Mouse (Mus musculus) forebrain, embryonic 10.5 days (tissue): ENCODE results near the gene Ptma. TPM values are rescaled to one million over a fixed set of nuclear protein-coding genes. Genes with fewer than 3 reads are reported as not detected.

ENCODE experiments used
- DNase-seq: peaks from one replicate; pipeline ENCODE4 v3.0.0-alpha.2; 2017; ENCODE audit warnings: low spot score; ENCODE audit errors: extremely low spot score
- H3K27ac ChIP-seq: fragments of 300-500 bp; sonication (generic); 2 replicates; pipeline ENCODE4 v1.5.1; 2016; ENCODE audit warnings: mild to moderate bottlenecking
- H3K27me3 ChIP-seq: fragments of 300-500 bp; sonication (generic); 2 replicates; pipeline ENCODE4 v1.6.1; 2016; ENCODE audit warnings: mild to moderate bottlenecking; ENCODE audit not compliant: poor library complexity, severe bottlenecking
- H3K36me3 ChIP-seq: fragments of 300-500 bp; sonication (generic); replicated peaks from 2 replicates; pipeline ENCODE4 v1.6.1; 2016; ENCODE audit warnings: mild to moderate bottlenecking, moderate library complexity
- H3K4me1 ChIP-seq: fragments of 300-500 bp; sonication (generic); 2 replicates; pipeline ENCODE4 v1.6.1; 2016
- H3K4me3 ChIP-seq: fragments of 300-500 bp; sonication (generic); 2 replicates; pipeline ENCODE4 v1.5.1; 2016; ENCODE audit warnings: mild to moderate bottlenecking, moderate library complexity
- H3K9me3 ChIP-seq: fragments of 300-500 bp; sonication (generic); 2 replicates; pipeline ENCODE4 v1.6.1; 2016; ENCODE audit warnings: mild to moderate bottlenecking, moderate library complexity
- WGBS: fragments of 180-500 bp; shearing (Covaris S2); methylation state at CpG from one replicate; pipeline ENCODE4 v1.1.7; 2016; 5-methylcytosine and 5-hydroxymethylcytosine counted together
- polyA plus RNA-seq: library from polyadenylated mRNA; unstranded; fragments of >200 nt; fragmentation: Nextera tagmentation; extraction: Ambion mirVana; gene quantifications from 2 replicates; pipeline ENCODE4 v1.2.1, GENCODE M21; 2016

Gene Ptma
- polyA plus RNA-seq, 1 experiment from 2014 or later, result 2,941 TPM

DNA sequence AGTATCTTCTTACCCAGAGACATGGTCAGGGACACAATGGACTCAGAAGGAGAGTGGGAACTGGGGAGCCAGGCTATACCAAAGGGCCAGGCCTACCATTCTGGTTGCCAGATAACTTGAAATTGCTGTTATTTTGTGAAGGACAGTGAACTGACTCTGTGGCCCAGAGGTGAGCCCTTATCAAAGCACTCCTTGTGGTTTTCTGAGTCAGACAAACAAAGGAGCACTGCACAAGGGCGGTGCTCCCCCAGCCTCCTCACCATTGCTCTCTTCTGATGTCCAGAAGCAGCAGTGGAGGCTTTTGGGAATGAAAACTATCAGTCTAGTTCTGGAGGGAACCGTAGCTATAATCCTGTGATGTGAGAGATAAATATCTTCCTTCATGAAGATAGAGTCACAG lies 16.1 kb downstream of the Ptma start:
- DNase-seq, result no peak
- Histone ChIP-seq H3K36me3 (peaks cover 66% of the 10 kb centered on the region), H3K4me3 (no peak overlapping the region), H3K9me3 (no peaks in the 10 kb centered on the region), H3K27me3 (no peaks in the 10 kb centered on the region), H3K4me1 (no peaks in the 10 kb centered on the region; the same call in 1 of the 2 replicates), H3K27ac (no peak overlapping the region)
- 86% methylated on average over 2 of the region's 2 CpGs for WGBS

DNA sequence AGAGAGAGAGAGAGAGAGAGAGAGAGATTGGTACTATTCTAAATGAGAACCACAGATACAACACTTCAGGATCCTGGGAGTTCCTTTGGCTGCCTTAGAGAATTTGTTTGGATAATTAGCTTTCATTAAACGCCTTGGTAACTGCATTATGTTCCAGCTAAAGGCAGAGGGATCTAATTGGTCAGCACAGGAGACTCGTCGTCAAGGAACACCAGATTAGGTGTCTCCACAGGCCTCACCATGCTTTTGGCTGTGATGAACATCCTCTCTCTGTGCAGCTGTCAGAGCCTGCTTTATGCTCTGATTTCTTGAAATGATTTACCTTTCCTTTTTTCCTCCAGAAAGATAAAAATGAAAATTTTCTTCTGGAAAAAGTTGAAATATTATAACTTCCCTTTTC lies 20.3 kb downstream of the Ptma start:
- H3K27ac ChIP-seq, result no peak overlapping the region
- no peak overlapping the region for H3K4me3 ChIP-seq
- peaks cover 67% of the 10 kb centered on the region for H3K36me3 ChIP-seq
- no peaks in the 10 kb centered on the region for H3K9me3 ChIP-seq
- no peak for DNase-seq
- 43% methylated on average over 3 of the region's 3 CpGs for WGBS
- no peaks in the 10 kb centered on the region for H3K27me3 ChIP-seq
- H3K4me1 ChIP-seq, result peaks cover 4% of the 10 kb centered on the region

DNA sequence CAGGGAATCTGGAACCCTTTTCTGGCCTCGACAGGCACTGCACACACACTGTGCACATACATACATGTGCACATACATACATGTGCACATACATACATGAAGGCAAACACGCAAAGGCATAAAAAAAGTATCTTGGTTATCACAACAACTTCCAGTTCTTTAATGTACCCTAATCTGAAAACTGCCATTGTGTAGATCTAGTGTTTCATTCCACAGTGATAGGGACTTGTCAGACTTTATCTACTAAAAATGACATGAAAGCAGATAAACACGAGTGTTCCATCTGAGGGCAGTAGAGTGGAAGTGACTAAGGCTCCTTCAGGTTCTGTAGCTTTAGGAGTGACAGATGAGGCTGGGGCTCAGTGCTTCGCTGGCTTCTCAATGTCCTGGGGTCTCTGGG lies 24.8 kb downstream of the Ptma start:
- Histone ChIP-seq H3K36me3 (peaks cover 33% of the 10 kb centered on the region), H3K27me3 (no peaks in the 10 kb centered on the region), H3K9me3 (no peaks in the 10 kb centered on the region), H3K27ac (no peak overlapping the region), H3K4me3 (no peak overlapping the region), H3K4me1 (peaks cover 10% of the 10 kb centered on the region)
- DNase-seq, result no peak
- WGBS, result 75% methylated on average over 4 of the region's 4 CpGs

DNA sequence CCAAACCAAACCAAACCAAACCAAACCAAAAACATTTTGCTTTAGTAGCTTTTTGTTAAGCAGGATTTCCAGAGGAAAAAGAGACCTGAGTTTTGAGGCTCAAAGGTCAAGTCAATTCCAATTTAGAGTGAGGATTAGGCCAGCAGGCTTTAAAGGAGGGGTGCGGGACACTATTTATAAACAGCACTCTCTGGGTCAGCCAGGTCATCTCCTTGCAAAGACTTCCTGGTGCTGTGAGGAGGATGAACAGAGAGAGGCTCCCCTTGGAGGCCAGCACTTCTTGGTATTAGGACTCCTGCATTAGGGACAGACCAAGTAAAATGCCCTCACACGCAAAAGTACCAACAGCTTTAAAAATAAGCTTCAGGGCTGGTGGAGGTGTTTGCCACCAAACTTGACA lies 25.4 kb downstream of the Ptma start:
- no peak overlapping the region for H3K27ac ChIP-seq
- DNase-seq, result no peak
- 34% methylated on average over 2 of the region's 2 CpGs for WGBS
- H3K4me3 ChIP-seq, result no peak overlapping the region
- H3K27me3 ChIP-seq, result no peaks in the 10 kb centered on the region
- H3K9me3 ChIP-seq, result no peaks in the 10 kb centered on the region
- peaks cover 32% of the 10 kb centered on the region for H3K36me3 ChIP-seq
- H3K4me1 ChIP-seq, result peaks cover 10% of the 10 kb centered on the region

DNA sequence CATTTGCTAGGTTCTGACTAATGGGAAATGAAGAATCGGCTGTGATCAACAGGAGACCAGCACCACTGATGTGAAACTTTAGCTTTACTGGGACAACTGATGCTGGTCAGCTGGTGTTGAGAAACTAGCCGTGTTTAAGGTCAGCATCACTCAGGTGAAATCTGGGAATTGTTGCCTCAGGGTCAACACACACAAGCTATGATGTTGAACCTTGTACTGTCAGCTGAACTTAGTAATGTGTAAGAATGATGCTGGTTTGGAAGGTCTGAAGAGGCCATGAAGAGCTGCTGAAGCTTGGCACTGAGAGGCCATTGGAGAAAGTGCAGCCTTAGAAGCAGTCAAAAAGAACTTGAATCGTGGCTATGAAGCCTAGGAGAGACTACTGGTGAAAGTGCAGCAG lies 29.1 kb downstream of the Ptma start:
- no peaks in the 10 kb centered on the region for H3K27me3 ChIP-seq
- 92% methylated on average over 3 of the region's 3 CpGs for WGBS
- H3K9me3 ChIP-seq, result no peaks in the 10 kb centered on the region
- peaks cover 32% of the 10 kb centered on the region for H3K36me3 ChIP-seq
- DNase-seq, result no peak
- no peak overlapping the region for H3K27ac ChIP-seq
- H3K4me1 ChIP-seq, result peaks cover 10% of the 10 kb centered on the region
- H3K4me3 ChIP-seq, result no peak overlapping the region

DNA sequence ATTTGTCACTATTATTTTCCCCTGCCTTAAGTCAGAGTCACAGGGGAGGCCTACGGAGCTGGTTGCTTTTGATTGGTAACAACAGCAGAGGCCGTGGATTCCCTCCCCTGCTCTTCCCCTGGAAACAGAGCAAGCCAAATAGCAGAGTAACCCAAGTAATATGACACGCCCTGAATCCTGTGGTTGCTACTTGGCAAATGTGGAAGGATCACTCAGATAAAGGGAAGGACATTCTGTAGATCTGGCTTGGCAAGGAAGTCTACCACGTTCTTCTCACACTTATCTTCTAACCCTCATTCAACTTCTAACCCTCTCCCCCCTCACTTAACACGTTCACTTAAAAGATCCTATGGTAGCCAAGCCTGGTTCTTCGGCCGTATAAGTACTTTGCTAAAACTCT lies 31.3 kb downstream of the Ptma start:
- H3K4me1 ChIP-seq, result no peaks in the 10 kb centered on the region
- no peak overlapping the region for H3K27ac ChIP-seq
- H3K9me3 ChIP-seq, result no peaks in the 10 kb centered on the region
- no peaks in the 10 kb centered on the region for H3K27me3 ChIP-seq
- peaks cover 51% of the 10 kb centered on the region for H3K36me3 ChIP-seq
- no peak for DNase-seq
- H3K4me3 ChIP-seq, result no peak overlapping the region
- WGBS, result 82% methylated on average over 7 of the region's 7 CpGs

GRCm38 (mm10) chr1:86559232-86559631 lies 32.7 kb downstream of the Ptma start:
- no peak for DNase-seq
- Histone ChIP-seq H3K27me3 (no peaks in the 10 kb centered on the region), H3K27ac (no peak overlapping the region), H3K4me3 (no peak overlapping the region), H3K9me3 (no peaks in the 10 kb centered on the region), H3K4me1 (no peaks in the 10 kb centered on the region), H3K36me3 (peaks cover 64% of the 10 kb centered on the region)
- 89% methylated on average over 3 of the region's 3 CpGs for WGBS

DNA sequence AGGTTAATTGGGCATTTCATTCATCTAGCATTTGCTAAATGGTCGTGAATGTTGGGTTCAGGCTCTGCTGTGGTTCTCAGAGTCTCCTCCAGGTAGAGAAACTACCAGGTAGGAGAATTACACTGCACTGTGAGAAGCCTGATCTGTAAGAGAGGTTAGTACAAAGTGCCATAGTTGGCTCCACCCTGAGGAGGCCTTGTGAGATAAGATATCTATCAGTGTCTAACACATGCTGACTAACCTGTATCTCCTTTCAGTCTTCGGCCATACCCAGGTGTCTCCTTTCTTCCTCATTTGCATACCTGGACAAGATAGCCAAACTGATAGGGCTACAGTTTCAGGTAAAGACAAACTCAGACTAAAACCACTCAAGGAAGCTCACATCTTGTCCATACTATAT lies 36.1 kb downstream of the Ptma start:
- H3K4me1 ChIP-seq, result no peaks in the 10 kb centered on the region
- no peaks in the 10 kb centered on the region for H3K9me3 ChIP-seq
- no peak overlapping the region for H3K4me3 ChIP-seq
- WGBS, result 85% methylated on average over 2 of the region's 2 CpGs
- no peak for DNase-seq
- no peaks in the 10 kb centered on the region for H3K27me3 ChIP-seq
- no peak overlapping the region for H3K27ac ChIP-seq
- H3K36me3 ChIP-seq, result peaks cover 43% of the 10 kb centered on the region

GRCm38 (mm10) chr1:86568409-86568808 lies 41.9 kb downstream of the Ptma start:
- Histone ChIP-seq H3K36me3 (peaks cover 20% of the 10 kb centered on the region), H3K4me3 (no peak overlapping the region), H3K9me3 (no peaks in the 10 kb centered on the region), H3K27ac (no peak overlapping the region), H3K4me1 (no peaks in the 10 kb centered on the region), H3K27me3 (no peaks in the 10 kb centered on the region)
- WGBS, result 83% methylated on average over 2 of the region's 2 CpGs
- DNase-seq, result no peak

DNA sequence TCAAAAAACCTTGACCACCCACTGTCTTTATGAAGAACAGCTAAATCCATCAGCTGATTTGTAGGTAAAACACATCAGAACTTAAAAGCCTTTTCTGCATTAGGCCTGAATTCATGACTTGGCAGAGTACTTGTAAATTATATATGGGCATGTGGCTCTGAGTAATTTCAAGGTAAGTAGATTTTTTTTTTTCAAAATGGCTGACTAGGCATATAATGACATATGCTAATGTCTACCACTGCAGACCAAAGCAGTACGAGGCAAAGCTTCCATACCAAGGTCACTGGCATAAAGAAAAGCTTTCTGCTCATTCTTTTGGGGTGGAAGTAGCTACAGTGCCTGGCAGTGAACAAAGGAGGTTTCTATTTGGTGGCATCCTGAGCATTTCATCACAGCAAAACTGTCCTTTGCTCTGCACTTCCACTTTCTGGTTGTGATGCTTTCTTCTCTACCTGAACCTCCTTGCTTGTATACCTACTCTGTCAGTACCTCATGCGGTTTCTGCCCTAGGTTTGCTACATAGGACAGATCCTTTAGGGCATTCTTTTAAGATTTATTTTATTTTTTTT lies 42.9 kb downstream of the Ptma start:
- Histone ChIP-seq H3K9me3 (no peaks in the 10 kb centered on the region), H3K27ac (no peak overlapping the region), H3K4me3 (no peak overlapping the region), H3K4me1 (no peaks in the 10 kb centered on the region), H3K36me3 (peaks cover 14% of the 10 kb centered on the region), H3K27me3 (no peaks in the 10 kb centered on the region)
- no peak for DNase-seq
- WGBS, result 90% methylated on average over 2 of the region's 2 CpGs

GRCm38 (mm10) chr1:86571381-86571780 lies 44.9 kb downstream of the Ptma start:
- Histone ChIP-seq H3K27me3 (no peaks in the 10 kb centered on the region), H3K27ac (no peak overlapping the region), H3K9me3 (no peaks in the 10 kb centered on the region), H3K4me1 (no peaks in the 10 kb centered on the region), H3K36me3 (peaks cover 14% of the 10 kb centered on the region), H3K4me3 (no peak overlapping the region)
- 96% methylated on average over 2 of the region's 2 CpGs for WGBS
- DNase-seq, result no peak

DNA sequence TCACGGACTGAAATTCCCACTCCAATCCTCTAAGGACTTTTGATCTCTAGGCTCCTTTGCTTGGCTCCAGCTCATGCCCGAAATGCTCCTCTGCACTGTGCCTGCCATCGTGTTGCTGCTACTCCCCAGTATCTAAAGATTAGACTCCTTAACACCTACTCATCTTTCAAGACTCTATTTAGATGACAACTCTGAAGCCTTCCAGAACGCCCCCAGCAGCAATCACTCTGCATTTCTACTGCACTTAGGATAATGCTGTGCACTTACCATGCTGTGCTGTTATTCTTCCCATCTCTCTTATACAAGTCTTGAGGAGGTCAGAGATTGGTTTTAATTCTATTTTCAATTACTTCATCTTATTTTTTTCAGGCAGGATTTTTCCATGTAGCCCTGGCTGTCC lies 45.4 kb downstream of the Ptma start:
- Histone ChIP-seq H3K27ac (no peak overlapping the region), H3K27me3 (no peaks in the 10 kb centered on the region), H3K4me3 (no peak overlapping the region), H3K4me1 (no peaks in the 10 kb centered on the region), H3K9me3 (no peaks in the 10 kb centered on the region), H3K36me3 (peaks cover 14% of the 10 kb centered on the region)
- no peak for DNase-seq
- WGBS, result 88% methylated on average over 4 of the region's 4 CpGs
